Mouse (Mus musculus) ES-E14 (cell line): ENCODE data around the gene Plac1. TPM values are rescaled to one million over a fixed set of nuclear protein-coding genes. Genes with fewer than 3 reads are reported as not detected.
A peak's percentile ranks its signal among the peaks of the same experiment; 100 is the strongest.

Experiments
- DNase-seq: peaks from one replicate; pipeline ENCODE4 v3.0.0-alpha.2; 2013; ENCODE audit warnings: low read depth, low spot score
- H3K27ac ChIP-seq: 2 replicates; pipeline ENCODE4 v1.5.1; 2012; ENCODE audit warnings: low read depth, mild to moderate bottlenecking, low read length, moderate library complexity, mixed read lengths; ENCODE audit not compliant: poor library complexity, insufficient read depth, severe bottlenecking
- H3K36me3 ChIP-seq: 2 replicates; pipeline ENCODE4 v1.6.1; 2012; ENCODE audit warnings: mild to moderate bottlenecking, low read length, moderate library complexity, mixed read lengths; ENCODE audit not compliant: control insufficient read depth, poor library complexity, insufficient read depth, severe bottlenecking
- H3K4me1 ChIP-seq, 2 experiments: fragments of 150-350 bp in 1 of 2; sonication (generic) in 1 of 2; 2 replicates each; pipeline ENCODE4 v1.6.1; 2012; ENCODE audit warnings: low read length in 2 of 2, mild to moderate bottlenecking in 1 of 2, mixed read lengths in 1 of 2; ENCODE audit not compliant: control insufficient read depth in 2 of 2, insufficient read depth in 2 of 2, poor library complexity in 1 of 2
- H3K4me3 ChIP-seq, 2 experiments: fragments of 150-350 bp in 1 of 2; sonication (generic) in 1 of 2; 2 replicates each; pipeline ENCODE4 v1.5.1; 2012; ENCODE audit warnings: low read length in 2 of 2, low read depth in 1 of 2, mild to moderate bottlenecking in 1 of 2, mixed read lengths in 1 of 2; ENCODE audit not compliant: insufficient read depth in 1 of 2, poor library complexity in 1 of 2, severe bottlenecking in 1 of 2
- H3K9ac ChIP-seq: 2 replicates; pipeline ENCODE4 v1.6.1; 2012; ENCODE audit warnings: low read depth, mild to moderate bottlenecking, low read length, mixed read lengths; ENCODE audit not compliant: poor library complexity, insufficient read depth, severe bottlenecking
- H3K9me3 ChIP-seq: fragments of 150-350 bp; sonication (generic); 2 replicates; pipeline ENCODE4 v1.6.1; 2012; ENCODE audit warnings: low read depth, mild to moderate bottlenecking, low read length; ENCODE audit not compliant: control insufficient read depth, insufficient read depth
- CHD2 ChIP-seq: IDR thresholded peaks from 2 replicates; pipeline ENCODE4 v1.6.1; 2014; ENCODE audit warnings: mild to moderate bottlenecking, low read depth, low read length, inconsistent platforms
- HCFC1 ChIP-seq: IDR thresholded peaks from 2 replicates; pipeline ENCODE4 v1.6.1; 2012; ENCODE audit warnings: low read length, inconsistent platforms, borderline replicate concordance; ENCODE audit not compliant: insufficient read depth
- MAFK ChIP-seq: IDR thresholded peaks from 2 replicates; pipeline ENCODE4 v1.6.1; 2014; ENCODE audit warnings: mild to moderate bottlenecking, low read depth, low read length, inconsistent platforms; ENCODE audit not compliant: insufficient read depth
- ZC3H11A ChIP-seq: IDR thresholded peaks from 2 replicates; pipeline ENCODE4 v1.6.1; 2012; ENCODE audit warnings: low read depth, mild to moderate bottlenecking, inconsistent platforms, low read length, borderline replicate concordance
- ZNF384 ChIP-seq: IDR thresholded peaks from 2 replicates; pipeline ENCODE4 v1.6.1; 2012; ENCODE audit warnings: low read depth, low read length, inconsistent platforms
- in situ Hi-C, 2 experiments: fragments of 600-800 bp; cut with MboI; formaldehyde crosslinking; loops; one replicate each; pipeline ENCODE4 v1.15.1; 2025; ENCODE audit warnings: low sequenced_read_pairs in 2 of 2, inconsistent platforms in 1 of 2; ENCODE audit not compliant: unreplicated experiment in 2 of 2
- total RNA-seq: library from RNA; depleted of rRNA; stranded (reverse); fragments of 300-350 nt; gene quantifications from 2 replicates; pipeline ENCODE4 v1.2.3, GENCODE M21; 2012

The Plac1 gene
- total RNA-seq, 1 experiment = 5.7 TPM

GRCm38 (mm10) chrX:53050353-53050752 is 189.6 kb downstream of the Plac1 start:
- no peak overlapping the region for H3K27ac ChIP-seq
- H3K36me3 ChIP-seq = no peaks in the 10 kb centered on the region
- H3K4me3 ChIP-seq = peak overlapping the region in 1 of 2 experiments; percentile 42; a peak in 1 of 4 replicates
- TF ChIP-seq ZNF384 (no peak), CHD2 (no peak), ZC3H11A (no peak), HCFC1 (no peak), MAFK (no peak)
- H3K9me3 ChIP-seq = no peaks in the 10 kb centered on the region
- in situ Hi-C loops = no loop called here
- DNase-seq = no peak
- H3K9ac ChIP-seq = no peak overlapping the region
- H3K4me1 ChIP-seq = no peaks in the 10 kb centered on the region; a peak in 1 of 4 replicates

- H3K9ac ChIP-seq = no peak overlapping the region
- no peak for TF ChIP-seq MAFK
- TF ChIP-seq ZNF384 = no peak
- TF ChIP-seq ZC3H11A = no peak
- no peak for TF ChIP-seq CHD2
- no peak for TF ChIP-seq HCFC1
- H3K36me3 ChIP-seq = no peaks in the 10 kb centered on the region
- no peaks in the 10 kb centered on the region; a peak in 1 of 4 replicates for H3K4me1 ChIP-seq
- H3K27ac ChIP-seq = no peak overlapping the region
- in situ Hi-C loops = no loop called here
- no peak overlapping the region for H3K4me3 ChIP-seq
- H3K9me3 ChIP-seq = no peaks in the 10 kb centered on the region
- no peak for DNase-seq
These were observed 190.7 kb downstream of the Plac1 start for GRCm38 (mm10) chrX:53049196-53049595.

GRCm38 (mm10) chrX:53046911-53047310 is 193.0 kb downstream of the Plac1 start:
- H3K9ac ChIP-seq = no peak overlapping the region
- no peak for TF ChIP-seq ZC3H11A
- no peak for TF ChIP-seq ZNF384
- no peak for TF ChIP-seq MAFK
- TF ChIP-seq HCFC1 = no peak
- H3K9me3 ChIP-seq = no peaks in the 10 kb centered on the region
- H3K4me3 ChIP-seq = no peak overlapping the region
- in situ Hi-C loops = no loop called here
- DNase-seq = no peak
- H3K27ac ChIP-seq = no peak overlapping the region
- no peaks in the 10 kb centered on the region for H3K4me1 ChIP-seq
- H3K36me3 ChIP-seq = no peaks in the 10 kb centered on the region

- no peak overlapping the region for H3K27ac ChIP-seq
- no peaks in the 10 kb centered on the region for H3K4me1 ChIP-seq
- H3K9me3 ChIP-seq = no peaks in the 10 kb centered on the region
- no peak overlapping the region for H3K4me3 ChIP-seq
- no peak overlapping the region for H3K9ac ChIP-seq
- no peaks in the 10 kb centered on the region for H3K36me3 ChIP-seq
- in situ Hi-C loops = no loop called here
- DNase-seq = no peak
- no peak for TF ChIP-seq CHD2
- no peak for TF ChIP-seq ZC3H11A
- TF ChIP-seq HCFC1 = no peak
- TF ChIP-seq MAFK = no peak
- no peak for TF ChIP-seq ZNF384
These were observed 193.9 kb downstream of the Plac1 start for GRCm38 (mm10) chrX:53046033-53046432.
